Mouse (Mus musculus) spleen, adult 18-20 months (tissue): Measurements from ENCODE around the gene Scrn3.
A peak's percentile ranks its signal among the peaks of the same experiment; 100 is the strongest.

Experiments
- DNase-seq, 2 experiments: peaks; one replicate each; pipeline ENCODE4 v3.0.0; 2022; ENCODE audit warnings: mixed read lengths in 2 of 2

Scrn3 gene

GRCm38 (mm10) chr2:73319218-73319617 is 6.8 kb downstream of the Scrn3 start:
- DNase-seq, result no peak

- DNase-seq, result no peak
These were observed 10.6 kb downstream of the Scrn3 start for GRCm38 (mm10) chr2:73322991-73323390.

- no peak for DNase-seq
These were observed 13.5 kb downstream of the Scrn3 start for GRCm38 (mm10) chr2:73325871-73326270.

- no peak for DNase-seq
These were observed 23.5 kb downstream of the Scrn3 start for GRCm38 (mm10) chr2:73335949-73336348.

GRCm38 (mm10) chr2:73338415-73338814 is 26.0 kb downstream of the Scrn3 start:
- no peak for DNase-seq

GRCm38 (mm10) chr2:73343701-73344100 is 31.3 kb downstream of the Scrn3 start:
- DNase-seq, result no peak

GRCm38 (mm10) chr2:73345204-73345603 is 32.8 kb downstream of the Scrn3 start:
- DNase-seq, result no peak

- no peak for DNase-seq
These were observed 34.1 kb downstream of the Scrn3 start for GRCm38 (mm10) chr2:73346345-73347086.

- no peak for DNase-seq
These were observed 34.7 kb downstream of the Scrn3 start for GRCm38 (mm10) chr2:73347136-73347535.

- no peak for DNase-seq
These were observed 35.4 kb downstream of the Scrn3 start for GRCm38 (mm10) chr2:73347766-73348165.

GRCm38 (mm10) chr2:73348221-73348620 is 35.8 kb downstream of the Scrn3 start:
- no peak for DNase-seq

- DNase-seq, result no peak
These were observed 39.1 kb downstream of the Scrn3 start for GRCm38 (mm10) chr2:73351496-73351895.

GRCm38 (mm10) chr2:73351927-73352374 is 39.5 kb downstream of the Scrn3 start:
- DNase-seq, result no peak

GRCm38 (mm10) chr2:73357004-73357403 is 44.6 kb downstream of the Scrn3 start:
- DNase-seq, result no peak

- DNase-seq, result no peak
These were observed 47.5 kb downstream of the Scrn3 start for GRCm38 (mm10) chr2:73359941-73360340.

GRCm38 (mm10) chr2:73360536-73360935 is 48.1 kb downstream of the Scrn3 start:
- no peak for DNase-seq

GRCm38 (mm10) chr2:73363448-73363847 is 51.0 kb downstream of the Scrn3 start:
- no peak for DNase-seq

GRCm38 (mm10) chr2:73371530-73372335 is 59.3 kb downstream of the Scrn3 start:
- peak in 1 of 2 experiments; percentile 11 for DNase-seq

- DNase-seq, result no peak
These were observed 65.9 kb downstream of the Scrn3 start for GRCm38 (mm10) chr2:73378326-73378725.

GRCm38 (mm10) chr2:73379656-73380055 is 67.3 kb downstream of the Scrn3 start:
- DNase-seq, result no peak

GRCm38 (mm10) chr2:73380298-73380975 is 68.0 kb downstream of the Scrn3 start:
- no peak for DNase-seq

- no peak for DNase-seq
These were observed 72.8 kb downstream of the Scrn3 start for GRCm38 (mm10) chr2:73385172-73385571.

- DNase-seq, result peak in 1 of 2 experiments; percentile 8
These were observed 73.4 kb downstream of the Scrn3 start for GRCm38 (mm10) chr2:73385641-73386355.
